8 mouse cellular contexts compared by ENCODE assay signal in genomic region chr14:41013630-41014613, GRCm38 (mm10). TPM values are rescaled to one million over a fixed set of nuclear protein-coding genes. Genes with fewer than 3 reads are reported as not detected.
DNase-seq lines count a peak whose midpoint lies in the region; ATAC-seq lines count a peak whose summit lies in the region.

Gene Fam213a (minus strand): TSS chr14:41013788.

- intact Hi-C loops in left cerebral cortex, postnatal 14 days (cut with DNase I) = no loop called here

- DNase-seq in adrenal gland, postnatal 10 days = peak; percentile 94
- DNase-seq in embryo, embryonic 9.5 days (ENCODE audit: extremely low spot score) = peak; percentile 88
- DNase-seq in gastrocnemius, postnatal 4 days (ENCODE audit: low spot score in 2 of 2) = peak; percentile 50 to 78
- peak; percentile 93 to 94 for DNase-seq in left cerebral cortex, postnatal 14 days (ENCODE audit: low spot score in 2 of 2)
- peak; percentile 92 for DNase-seq in right cerebral cortex, postnatal 14 days
- DNase-seq in urinary bladder, postnatal 25 days (ENCODE audit: low spot score) = peak; percentile 83

- H3K4me2 ChIP-seq in intestine, embryonic 15.5 days (replicated peaks) = peak within 1 kb of the TSS; percentile 90

- H3K27ac ChIP-seq in intestine, embryonic 15.5 days = peak within 1 kb of the TSS; percentile 29; the same call in 1 of the 2 replicates

- ATAC-seq in intestine, embryonic 15.5 days = peak; percentile 98
- ATAC-seq in megakaryocyte-erythroid progenitor cell, adult 5-6 weeks (replicated peaks; ENCODE audit: low FRiP score, low TSS enrichment, poor library complexity, severe bottlenecking) = peak; percentile 95

- peaks cover 4% of the 10 kb centered on the region; the same call in 1 of the 2 replicates for H3K4me1 ChIP-seq in intestine, embryonic 15.5 days (replicated peaks)

- H3K36me3 ChIP-seq in intestine, embryonic 15.5 days = no peaks in the 10 kb centered on the region

- no peaks in the 10 kb centered on the region for H3K27me3 ChIP-seq in intestine, embryonic 15.5 days (replicated peaks)

- peak within 1 kb of the TSS; percentile 65 for H3K9ac ChIP-seq in intestine, embryonic 15.5 days

- H3K4me3 ChIP-seq in intestine, embryonic 15.5 days (replicated peaks) = peak within 1 kb of the TSS; percentile 55

- 4% methylated on average over 32 of the region's 32 CpGs for WGBS in intestine, embryonic 15.5 days

- H3K9me3 ChIP-seq in intestine, embryonic 15.5 days = no peaks in the 10 kb centered on the region

RNA-seq across cellular contexts. Expression of gene Fam213a, which starts in this region (rescaled TPM):
- 100 to 1,000 TPM; 230 to 232 TPM for total RNA-seq in adrenal gland, postnatal 10 days (2021)
- 10 to 100 TPM in 1 of 2 experiments, 1 to 10 TPM in 1; 9.2 to 16.2 TPM for total RNA-seq in gastrocnemius, postnatal 4 days (2021)
- polyA plus RNA-seq in intestine, embryonic 15.5 days (2015; fragmentation: Nextera tagmentation; extraction: Ambion mirVana) = 51.6 and 54.4 TPM in 2 replicates
- 100 to 1,000 TPM; 103 to 105 TPM for total RNA-seq in left cerebral cortex, postnatal 14 days (2021)
- total RNA-seq in megakaryocyte-erythroid progenitor cell, adult 5-6 weeks (2014; fragmentation: Nextera tagmentation) = 29.9 and 70.4 TPM in 2 replicates
- total RNA-seq in megakaryocyte-erythroid progenitor cell, adult 5-6 weeks (2017) = 73.6 and 75.3 TPM in 2 replicates

Comparison
In these comparisons a context has a peak if more than half of its experiments do, and no peak if none do; other contexts are left out.
1. Peak in every context shown above with its lines: DNase-seq, ATAC-seq, H3K4me3 ChIP-seq and H3K27ac ChIP-seq.